Mouse (Mus musculus): ENCODE results near the gene Upb1. TPM values are rescaled to one million over a fixed set of nuclear protein-coding genes. Genes with fewer than 3 reads are reported as not detected.

Gene Upb1
- total and polyA plus RNA-seq, 3 experiments = 0.27 TPM; not detected in 2

- no peak for ATAC-seq (ENCODE audit: extremely low read depth, insufficient number of reproducible peaks, low FRiP score, poor library complexity, severe bottlenecking)
- H3K36me3 ChIP-seq (replicated peaks) = no peaks in the 10 kb centered on the region
- H3K9me3 ChIP-seq (replicated peaks) = no peaks in the 10 kb centered on the region
- no peak for TF ChIP-seq GATA2 (IDR thresholded peaks at IDR 0.05; ENCODE audit: borderline replicate concordance, low read depth, low read length)
- TF ChIP-seq TAL1 (conservative IDR thresholded peaks at IDR 0.05; ENCODE audit: low read depth, low read length) = no peak
- no peak for TF ChIP-seq CTCF (IDR thresholded peaks at IDR 0.05; ENCODE audit: low read depth, low read length)
- TF ChIP-seq POLR2AphosphoS5 (IDR thresholded peaks at IDR 0.05; ENCODE audit: insufficient replicate concordance, low read depth, low read length) = no peak
- TF ChIP-seq GATA1 (IDR thresholded peaks at IDR 0.05; ENCODE audit: borderline replicate concordance, low read length) = no peak
- H3K4me3 ChIP-seq (ENCODE audit: low read depth, low read length) = no peak overlapping the region
- H3K27me3 ChIP-seq (ENCODE audit: insufficient read depth, low read length) = no peaks in the 10 kb centered on the region
- no peaks in the 10 kb centered on the region for H3K4me1 ChIP-seq (ENCODE audit: insufficient read depth, low read depth, low read length)
- no peak for DNase-seq (ENCODE audit: low spot score)
Observed at GRCm38 (mm10) chr10:75430633-75431032, 29.7 kb downstream of the Upb1 start.

- TF ChIP-seq CTCF (IDR thresholded peaks at IDR 0.05; ENCODE audit: low read depth, low read length) = peak; percentile 82
- TF ChIP-seq GATA1 (IDR thresholded peaks at IDR 0.05; ENCODE audit: borderline replicate concordance, low read length) = no peak
- no peak for TF ChIP-seq POLR2AphosphoS5 (IDR thresholded peaks at IDR 0.05; ENCODE audit: insufficient replicate concordance, low read depth, low read length)
- TF ChIP-seq TAL1 (conservative IDR thresholded peaks at IDR 0.05; ENCODE audit: low read depth, low read length) = no peak
- DNase-seq (ENCODE audit: low spot score) (peak; percentile 23), ATAC-seq (ENCODE audit: extremely low read depth, insufficient number of reproducible peaks, low FRiP score, poor library complexity, severe bottlenecking) (peak; percentile 45; the same call in 1 of the 2 replicates)
- H3K4me1 ChIP-seq (ENCODE audit: insufficient read depth, low read depth, low read length) = no peaks in the 10 kb centered on the region
- H3K4me3 ChIP-seq (ENCODE audit: low read depth, low read length) = no peak overlapping the region
- peaks cover 6% of the 10 kb centered on the region; the same call in 1 of the 2 replicates for H3K27me3 ChIP-seq (ENCODE audit: insufficient read depth, low read length)
- no peaks in the 10 kb centered on the region for H3K9me3 ChIP-seq (replicated peaks)
- H3K36me3 ChIP-seq (replicated peaks) = no peaks in the 10 kb centered on the region
Observed at GRCm38 (mm10) chr10:75436604-75437217, 35.8 kb downstream of the Upb1 start.

DNA sequence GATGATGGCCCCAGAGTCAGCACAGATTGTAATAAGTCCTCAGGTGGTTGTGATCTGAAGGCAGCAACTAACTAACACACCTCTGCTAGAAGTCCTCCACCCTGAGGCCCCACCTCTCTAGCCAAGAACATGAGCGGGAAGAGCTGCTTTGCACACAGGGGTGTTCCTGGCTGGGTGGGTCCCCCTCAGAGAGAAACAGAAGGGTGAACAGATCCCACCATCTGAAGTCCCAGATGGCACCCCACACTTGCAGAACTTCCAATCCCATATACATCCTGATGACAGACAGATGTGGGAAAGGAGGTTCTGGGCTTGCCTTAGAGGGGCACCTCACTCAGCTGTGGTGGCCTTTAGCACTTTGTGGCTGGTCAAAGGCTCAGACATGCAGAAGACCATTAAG lies 36.4 kb downstream of the Upb1 start:
- no peak for TF ChIP-seq POLR2AphosphoS5 (IDR thresholded peaks at IDR 0.05; ENCODE audit: insufficient replicate concordance, low read depth, low read length)
- TF ChIP-seq TAL1 (conservative IDR thresholded peaks at IDR 0.05; ENCODE audit: low read depth, low read length) = no peak
- no peak for TF ChIP-seq GATA2 (IDR thresholded peaks at IDR 0.05; ENCODE audit: borderline replicate concordance, low read depth, low read length)
- TF ChIP-seq CTCF (IDR thresholded peaks at IDR 0.05; ENCODE audit: low read depth, low read length) = no peak
- TF ChIP-seq GATA1 (IDR thresholded peaks at IDR 0.05; ENCODE audit: borderline replicate concordance, low read length) = no peak

GRCm38 (mm10) chr10:75438132-75438810 lies 37.4 kb downstream of the Upb1 start:
- TF ChIP-seq GATA2 (IDR thresholded peaks at IDR 0.05; ENCODE audit: borderline replicate concordance, low read depth, low read length) (no peak), TAL1 (conservative IDR thresholded peaks at IDR 0.05; ENCODE audit: low read depth, low read length) (no peak), GATA1 (IDR thresholded peaks at IDR 0.05; ENCODE audit: borderline replicate concordance, low read length) (no peak), POLR2AphosphoS5 (IDR thresholded peaks at IDR 0.05; ENCODE audit: insufficient replicate concordance, low read depth, low read length) (no peak), CTCF (IDR thresholded peaks at IDR 0.05; ENCODE audit: low read depth, low read length) (no peak)
- Histone ChIP-seq H3K36me3 (replicated peaks) (no peaks in the 10 kb centered on the region), H3K4me3 (ENCODE audit: low read depth, low read length) (no peak overlapping the region), H3K4me1 (ENCODE audit: insufficient read depth, low read depth, low read length) (no peaks in the 10 kb centered on the region), H3K27me3 (ENCODE audit: insufficient read depth, low read length) (peaks cover 6% of the 10 kb centered on the region; the same call in 1 of the 2 replicates), H3K9me3 (replicated peaks) (no peaks in the 10 kb centered on the region)
- DNase-seq (ENCODE audit: low spot score) (no peak), ATAC-seq (ENCODE audit: extremely low read depth, insufficient number of reproducible peaks, low FRiP score, poor library complexity, severe bottlenecking) (no peak)

More for the DNA sequence above, 36.4 kb downstream of the Upb1 start:
- no peak overlapping the region for H3K4me3 ChIP-seq (ENCODE audit: low read depth, low read length)
- ATAC-seq (ENCODE audit: extremely low read depth, insufficient number of reproducible peaks, low FRiP score, poor library complexity, severe bottlenecking) = no peak
- no peaks in the 10 kb centered on the region for H3K4me1 ChIP-seq (ENCODE audit: insufficient read depth, low read depth, low read length)
- peaks cover 6% of the 10 kb centered on the region; the same call in 1 of the 2 replicates for H3K27me3 ChIP-seq (ENCODE audit: insufficient read depth, low read length)
- no peaks in the 10 kb centered on the region for H3K9me3 ChIP-seq (replicated peaks)
- H3K36me3 ChIP-seq (replicated peaks) = no peaks in the 10 kb centered on the region
- no peak for DNase-seq (ENCODE audit: low spot score)

GRCm38 (mm10) chr10:75439211-75439811 lies 38.4 kb downstream of the Upb1 start:
- H3K27me3 ChIP-seq (ENCODE audit: insufficient read depth, low read length) = peaks cover 8% of the 10 kb centered on the region; the same call in 1 of the 2 replicates
- DNase-seq (ENCODE audit: low spot score) (peak; percentile 10), ATAC-seq (ENCODE audit: extremely low read depth, insufficient number of reproducible peaks, low FRiP score, poor library complexity, severe bottlenecking) (no peak)
- no peaks in the 10 kb centered on the region for H3K4me1 ChIP-seq (ENCODE audit: insufficient read depth, low read depth, low read length)
- no peak overlapping the region for H3K4me3 ChIP-seq (ENCODE audit: low read depth, low read length)
- TF ChIP-seq POLR2AphosphoS5 (IDR thresholded peaks at IDR 0.05; ENCODE audit: insufficient replicate concordance, low read depth, low read length) (no peak), CTCF (IDR thresholded peaks at IDR 0.05; ENCODE audit: low read depth, low read length) (peak; percentile 80), GATA2 (IDR thresholded peaks at IDR 0.05; ENCODE audit: borderline replicate concordance, low read depth, low read length) (no peak), GATA1 (IDR thresholded peaks at IDR 0.05; ENCODE audit: borderline replicate concordance, low read length) (no peak), TAL1 (conservative IDR thresholded peaks at IDR 0.05; ENCODE audit: low read depth, low read length) (no peak)
- no peaks in the 10 kb centered on the region for H3K36me3 ChIP-seq (replicated peaks)
- H3K9me3 ChIP-seq (replicated peaks) = no peaks in the 10 kb centered on the region

- Histone ChIP-seq H3K9me3 (replicated peaks) (no peaks in the 10 kb centered on the region), H3K4me1 (ENCODE audit: insufficient read depth, low read depth, low read length) (no peaks in the 10 kb centered on the region), H3K27me3 (ENCODE audit: insufficient read depth, low read length) (peaks cover 11% of the 10 kb centered on the region; the same call in 1 of the 2 replicates), H3K4me3 (ENCODE audit: low read depth, low read length) (no peak overlapping the region), H3K36me3 (replicated peaks) (no peaks in the 10 kb centered on the region)
- DNase-seq (ENCODE audit: low spot score) (no peak), ATAC-seq (ENCODE audit: extremely low read depth, insufficient number of reproducible peaks, low FRiP score, poor library complexity, severe bottlenecking) (no peak)
- no peak for TF ChIP-seq POLR2AphosphoS5 (IDR thresholded peaks at IDR 0.05; ENCODE audit: insufficient replicate concordance, low read depth, low read length)
- no peak for TF ChIP-seq GATA2 (IDR thresholded peaks at IDR 0.05; ENCODE audit: borderline replicate concordance, low read depth, low read length)
- no peak for TF ChIP-seq GATA1 (IDR thresholded peaks at IDR 0.05; ENCODE audit: borderline replicate concordance, low read length)
- no peak for TF ChIP-seq CTCF (IDR thresholded peaks at IDR 0.05; ENCODE audit: low read depth, low read length)
- no peak for TF ChIP-seq TAL1 (conservative IDR thresholded peaks at IDR 0.05; ENCODE audit: low read depth, low read length)
Observed at GRCm38 (mm10) chr10:75440756-75441155, 39.8 kb downstream of the Upb1 start.

All from G1E (cell line).